Mouse (Mus musculus) E14TG2a.4 (cell line): ENCODE results near the gene Wnt10a.

Experiments used
- CTCF ChIP-seq: conservative IDR thresholded peaks from 2 replicates; pipeline ENCODE4 v1.5.1; 2014; ENCODE audit warnings: low read length
- NANOG ChIP-seq: IDR thresholded peaks from 2 replicates; pipeline ENCODE4 v1.6.1; 2014; ENCODE audit warnings: borderline replicate concordance, low read length, mixed read lengths

DNA sequence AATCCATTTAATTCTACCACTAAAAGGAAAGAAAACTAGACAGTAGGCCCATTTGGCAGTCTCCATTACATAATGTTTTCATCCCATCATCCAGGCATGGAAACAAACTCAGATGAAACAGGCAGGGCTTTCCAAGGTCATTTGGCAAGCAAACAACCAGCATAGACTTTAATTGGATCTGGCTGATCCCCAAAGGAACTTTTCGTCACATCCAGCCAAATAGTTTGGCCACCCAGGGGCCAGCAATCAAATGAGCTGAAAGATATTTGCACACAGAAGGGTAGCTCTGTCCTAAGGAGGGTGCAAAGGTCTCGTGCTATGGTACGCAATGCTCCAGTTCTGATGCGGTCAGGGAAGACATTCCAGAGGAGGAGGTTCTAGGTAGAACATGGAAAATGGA lies 40.6 kb upstream of the Wnt10a start:
- TF ChIP-seq CTCF (no peak), NANOG (no peak)
